Mouse (Mus musculus): Measurements from ENCODE around the gene Ubfd1. TPM values are rescaled to one million over a fixed set of nuclear protein-coding genes. Genes with fewer than 3 reads are reported as not detected.

Ubfd1 gene
- polyA plus RNA-seq, 1 experiment from 2014 or later: 66.4 TPM

DNA sequence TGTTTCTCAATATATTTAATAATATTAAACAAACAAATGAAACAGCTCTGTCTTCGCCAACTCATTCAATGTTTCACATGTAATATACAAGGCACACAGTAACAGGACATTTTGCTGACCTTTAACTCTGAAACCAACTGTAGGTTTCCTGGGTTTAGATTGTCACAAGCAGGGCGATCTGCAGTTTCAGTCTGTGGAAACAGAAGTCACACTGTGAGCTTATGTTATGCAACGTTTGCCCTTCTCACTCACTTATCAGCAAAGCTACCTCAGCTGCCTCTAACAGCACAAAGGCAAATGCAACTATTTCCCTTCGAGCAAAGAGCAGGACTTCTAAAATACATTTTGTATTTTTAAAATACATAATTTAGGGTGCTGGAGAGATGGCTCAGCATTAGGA is 56.5 kb downstream of the Ubfd1 start:
- H3K4me1 ChIP-seq (ENCODE audit: control insufficient read depth in 2 of 2, insufficient read depth in 2 of 2, low read length in 2 of 2): no peaks in the 10 kb centered on the region
- no peaks in the 10 kb centered on the region for H3K9me3 ChIP-seq (ENCODE audit: control insufficient read depth, low read length)
- H3K27me3 ChIP-seq (ENCODE audit: control insufficient read depth, insufficient read depth, low read length): no peaks in the 10 kb centered on the region
- no peak overlapping the region for H3K4me3 ChIP-seq (ENCODE audit: control insufficient read depth in 1 of 2, insufficient read depth in 1 of 2, low read depth in 1 of 2, low read length in 2 of 2)
- no peak overlapping the region for H3K4me2 ChIP-seq (ENCODE audit: low read length)
- WGBS: 75% methylated on average over 4 of the region's 4 CpGs
- no peak for ATAC-seq (ENCODE audit: insufficient number of reproducible peaks, insufficient read depth, low FRiP score, low read depth)
- H3K27ac ChIP-seq (replicated peaks in 1 of 2; ENCODE audit: control insufficient read depth in 1 of 2, insufficient read depth in 1 of 2, low read depth in 2 of 2, low read length in 2 of 2): no peak overlapping the region
- H3K36me3 ChIP-seq (ENCODE audit: control insufficient read depth, insufficient read depth, low read length): peaks cover 76% of the 10 kb centered on the region
- H3K9ac ChIP-seq (ENCODE audit: low read length): no peak overlapping the region

GRCm38 (mm10) chr7:122125636-122126035 is 58.7 kb downstream of the Ubfd1 start:
- H3K27me3 ChIP-seq (ENCODE audit: control insufficient read depth, insufficient read depth, low read length): no peaks in the 10 kb centered on the region
- H3K4me3 ChIP-seq (ENCODE audit: control insufficient read depth in 1 of 2, insufficient read depth in 1 of 2, low read depth in 1 of 2, low read length in 2 of 2): no peak overlapping the region
- no peaks in the 10 kb centered on the region for H3K4me1 ChIP-seq (ENCODE audit: control insufficient read depth in 2 of 2, insufficient read depth in 2 of 2, low read length in 2 of 2)
- no peak for ATAC-seq (ENCODE audit: insufficient number of reproducible peaks, insufficient read depth, low FRiP score, low read depth)
- 77% methylated on average over 8 of the region's 8 CpGs for WGBS
- no peak overlapping the region for H3K9ac ChIP-seq (ENCODE audit: low read length)
- H3K27ac ChIP-seq (replicated peaks in 1 of 2; ENCODE audit: control insufficient read depth in 1 of 2, insufficient read depth in 1 of 2, low read depth in 2 of 2, low read length in 2 of 2): no peak overlapping the region
- no peaks in the 10 kb centered on the region for H3K9me3 ChIP-seq (ENCODE audit: control insufficient read depth, low read length)
- peaks cover 67% of the 10 kb centered on the region for H3K36me3 ChIP-seq (ENCODE audit: control insufficient read depth, insufficient read depth, low read length)
- no peak overlapping the region for H3K4me2 ChIP-seq (ENCODE audit: low read length)

- Histone ChIP-seq H3K9ac (ENCODE audit: low read length) (no peak overlapping the region), H3K4me3 (ENCODE audit: control insufficient read depth in 1 of 2, insufficient read depth in 1 of 2, low read depth in 1 of 2, low read length in 2 of 2) (no peak overlapping the region), H3K4me2 (ENCODE audit: low read length) (no peak overlapping the region), H3K9me3 (ENCODE audit: control insufficient read depth, low read length) (no peaks in the 10 kb centered on the region), H3K27me3 (ENCODE audit: control insufficient read depth, insufficient read depth, low read length) (no peaks in the 10 kb centered on the region), H3K36me3 (ENCODE audit: control insufficient read depth, insufficient read depth, low read length) (peaks cover 62% of the 10 kb centered on the region), H3K4me1 (ENCODE audit: control insufficient read depth in 2 of 2, insufficient read depth in 2 of 2, low read length in 2 of 2) (peaks cover 0 to under 1% of the 10 kb centered on the region in 2 experiments; a peak in 1 of 4 replicates), H3K27ac (replicated peaks in 1 of 2; ENCODE audit: control insufficient read depth in 1 of 2, insufficient read depth in 1 of 2, low read depth in 2 of 2, low read length in 2 of 2) (no peak overlapping the region)
- no peak for ATAC-seq (ENCODE audit: insufficient number of reproducible peaks, insufficient read depth, low FRiP score, low read depth)
- WGBS: 94% methylated on average over 11 of the region's 11 CpGs
Measured at GRCm38 (mm10) chr7:122126946-122127345, 60.0 kb downstream of the Ubfd1 start.

Other genes with a start within 250 kb of the Ubfd1 start
- 0.18 TPM in 1 of 2 replicates, not detected in the other for gene Scnn1b, start 202.1 kb upstream of the Ubfd1 start, polyA plus RNA-seq (2014; fragmentation: Nextera tagmentation; extraction: Ambion mirVana)
- gene Cog7, start 85.5 kb upstream of the Ubfd1 start, polyA plus RNA-seq (2014; fragmentation: Nextera tagmentation; extraction: Ambion mirVana): 18.3 and 19.2 TPM in 2 replicates
- gene Gga2, start 46.0 kb upstream of the Ubfd1 start, polyA plus RNA-seq (2014; fragmentation: Nextera tagmentation; extraction: Ambion mirVana): 66.3 and 77.8 TPM in 2 replicates
- 39.3 and 41.9 TPM in 2 replicates for gene Ears2, start 88 bp downstream of the Ubfd1 start, polyA plus RNA-seq (2014; fragmentation: Nextera tagmentation; extraction: Ambion mirVana)
- gene Ndufab1, start 34.7 kb downstream of the Ubfd1 start, polyA plus RNA-seq (2014; fragmentation: Nextera tagmentation; extraction: Ambion mirVana): 1,545 and 1,597 TPM in 2 replicates
- gene Palb2, start 65.8 kb downstream of the Ubfd1 start, polyA plus RNA-seq (2014; fragmentation: Nextera tagmentation; extraction: Ambion mirVana): 7.6 and 7.7 TPM in 2 replicates
- gene Dctn5, start 65.9 kb downstream of the Ubfd1 start, polyA plus RNA-seq (2014; fragmentation: Nextera tagmentation; extraction: Ambion mirVana): 73.3 and 74.6 TPM in 2 replicates
- gene Plk1, start 92.3 kb downstream of the Ubfd1 start, polyA plus RNA-seq (2014; fragmentation: Nextera tagmentation; extraction: Ambion mirVana): 56.6 and 64.1 TPM in 2 replicates
- not detected in 2 replicates for gene Ern2, start 119.0 kb downstream of the Ubfd1 start, polyA plus RNA-seq (2014; fragmentation: Nextera tagmentation; extraction: Ambion mirVana)
- 0.23 and 1.00 TPM in 2 replicates for gene Chp2, start 152.3 kb downstream of the Ubfd1 start, polyA plus RNA-seq (2014; fragmentation: Nextera tagmentation; extraction: Ambion mirVana)
- 5.8 and 6.7 TPM in 2 replicates for gene Prkcb, start 221.6 kb downstream of the Ubfd1 start, polyA plus RNA-seq (2014; fragmentation: Nextera tagmentation; extraction: Ambion mirVana)

Measured in heart, embryonic 14.5 days (tissue).